Mouse (Mus musculus): ENCODE measurements around the gene Riok1.

DNA sequence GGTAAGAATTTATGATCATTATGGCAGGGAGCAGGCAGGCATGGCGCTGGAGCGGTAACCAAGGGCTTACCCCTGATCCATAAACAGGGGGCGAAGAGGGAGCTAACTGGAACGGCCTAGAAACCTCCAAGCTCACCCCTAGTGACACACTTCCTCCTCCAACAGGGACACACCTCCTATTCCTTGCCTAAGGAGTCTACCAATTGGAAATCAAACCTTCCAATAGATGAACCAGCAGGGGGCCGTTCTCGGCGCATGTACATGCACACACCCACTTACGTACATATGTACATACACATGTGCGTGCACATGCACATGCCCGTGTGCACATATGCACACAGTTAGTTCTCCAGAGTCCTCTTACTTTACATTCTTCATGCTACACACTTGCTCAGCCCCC, 67.7 kb downstream of the Riok1 start:
- TF ChIP-seq CTCF (IDR thresholded peaks at IDR 0.05; ENCODE audit: borderline replicate concordance, control insufficient read depth, extremely low read depth, insufficient read depth, low read length, poor library complexity) (no peak), POLR2A (IDR thresholded peaks at IDR 0.05; ENCODE audit: control insufficient read depth, extremely low read depth, insufficient read depth, low read length, poor library complexity) (no peak)
